Mouse (Mus musculus): ENCODE measurements around the gene C6. TPM values are rescaled to one million over a fixed set of nuclear protein-coding genes. Genes with fewer than 3 reads are reported as not detected.

Gene C6
- not detected in 2 replicates for polyA plus RNA-seq (2011; ENCODE audit: insufficient read length, low read depth, missing spikeins)

DNA sequence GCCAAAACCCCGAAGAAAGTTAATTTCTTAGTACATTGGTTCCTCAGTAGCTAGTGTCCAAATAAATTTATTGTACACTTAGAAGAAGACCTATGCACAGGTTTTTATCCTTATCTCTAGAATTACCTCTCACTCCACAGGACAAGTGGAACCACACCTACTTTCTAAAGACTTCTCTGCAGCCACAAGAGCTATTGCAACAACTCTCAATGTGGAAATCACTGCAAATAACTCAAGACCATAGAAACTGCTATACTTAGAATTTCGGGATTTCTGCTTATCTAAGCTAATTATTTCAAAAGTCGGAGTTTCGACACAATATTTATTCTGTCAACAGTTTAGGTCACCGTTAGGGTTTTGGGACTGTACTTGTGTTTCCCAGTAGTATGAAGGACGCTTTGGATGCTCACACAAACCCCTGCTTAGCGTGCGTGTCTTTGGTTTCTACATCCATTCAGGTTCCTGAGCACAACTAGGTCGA, at the start of gene C6:
Gene C6 (plus strand): TSS at position 346 of the 481 bp plus-strand sequence.
- Histone ChIP-seq H3K4me3 (ENCODE audit: insufficient read depth, low read length) (no peak within 1 kb of the TSS), H3K27ac (ENCODE audit: insufficient read depth, low read length) (no peak within 1 kb of the TSS), H3K4me1 (ENCODE audit: control insufficient read depth, insufficient read depth, low read length) (no peaks in the 10 kb centered on the region)
- TF ChIP-seq CTCF (IDR thresholded peaks at IDR 0.05; ENCODE audit: borderline replicate concordance, insufficient read depth, low read length) (no peak), POLR2A (IDR thresholded peaks at IDR 0.05; ENCODE audit: low read depth, low read length) (no peak)

DNA sequence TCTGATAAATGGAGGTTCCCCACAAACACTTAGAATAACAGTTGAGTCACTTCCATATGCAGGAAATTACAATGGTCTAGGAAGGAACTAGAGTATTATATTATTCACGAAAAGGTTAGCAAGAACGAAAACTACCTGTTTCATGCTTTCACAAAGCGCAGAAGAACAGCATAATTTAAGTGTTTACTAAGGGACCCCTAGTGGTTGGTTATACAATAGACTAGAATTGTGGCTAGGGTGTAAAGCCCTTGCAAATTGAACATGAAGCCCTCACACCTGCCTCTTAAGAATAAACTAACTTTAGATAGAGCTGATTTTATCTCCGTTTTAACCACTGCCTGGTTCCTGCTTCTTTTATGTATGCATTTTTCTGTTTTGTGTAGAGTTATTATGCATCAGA, 29.4 kb upstream of the C6 start:
- Histone ChIP-seq H3K27ac (ENCODE audit: insufficient read depth, low read length) (no peak overlapping the region), H3K4me1 (ENCODE audit: control insufficient read depth, insufficient read depth, low read length) (no peaks in the 10 kb centered on the region), H3K4me3 (ENCODE audit: insufficient read depth, low read length) (no peak overlapping the region)
- TF ChIP-seq CTCF (IDR thresholded peaks at IDR 0.05; ENCODE audit: borderline replicate concordance, insufficient read depth, low read length) = no peak
- no peak for TF ChIP-seq POLR2A (IDR thresholded peaks at IDR 0.05; ENCODE audit: low read depth, low read length)

GRCm38 (mm10) chr15:4734150-4734549, 7.2 kb downstream of the C6 start:
- TF ChIP-seq POLR2A (IDR thresholded peaks at IDR 0.05; ENCODE audit: low read depth, low read length) = no peak
- TF ChIP-seq CTCF (IDR thresholded peaks at IDR 0.05; ENCODE audit: borderline replicate concordance, insufficient read depth, low read length) = no peak
- H3K4me1 ChIP-seq (ENCODE audit: control insufficient read depth, insufficient read depth, low read length) = no peaks in the 10 kb centered on the region
- H3K4me3 ChIP-seq (ENCODE audit: insufficient read depth, low read length) = no peak overlapping the region
- H3K27ac ChIP-seq (ENCODE audit: insufficient read depth, low read length) = no peak overlapping the region

DNA sequence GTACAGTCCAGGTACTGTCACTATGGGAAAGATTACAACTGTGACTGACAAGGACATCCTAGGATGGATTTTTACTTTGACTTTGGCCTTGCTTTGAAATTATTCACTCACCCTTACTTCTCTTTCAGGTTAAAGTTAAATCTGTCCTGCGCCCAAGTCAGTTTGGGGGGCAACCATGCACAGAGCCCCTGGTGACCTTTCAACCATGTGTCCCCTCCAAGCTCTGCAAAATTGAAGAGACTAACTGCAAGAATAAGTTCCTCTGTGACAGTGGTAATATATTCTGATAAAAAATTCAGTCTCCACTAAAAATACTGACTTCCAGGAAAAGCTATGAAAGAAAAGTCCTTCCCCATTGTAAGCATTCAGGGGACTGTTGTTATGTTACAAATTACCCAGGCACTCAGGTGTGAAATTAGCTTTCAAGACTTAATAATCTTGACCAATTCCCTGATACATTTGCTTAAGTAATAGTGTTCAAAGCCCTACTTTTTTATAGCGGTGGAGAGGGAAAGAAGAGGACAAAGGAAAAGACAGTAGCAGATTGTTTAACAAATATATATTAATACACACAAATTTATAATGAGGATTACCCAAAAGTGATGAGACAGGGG, 8.1 kb downstream of the C6 start:
- TF ChIP-seq CTCF (IDR thresholded peaks at IDR 0.05; ENCODE audit: borderline replicate concordance, insufficient read depth, low read length) (no peak), POLR2A (IDR thresholded peaks at IDR 0.05; ENCODE audit: low read depth, low read length) (no peak)
- H3K27ac ChIP-seq (ENCODE audit: insufficient read depth, low read length) = no peak overlapping the region
- no peaks in the 10 kb centered on the region for H3K4me1 ChIP-seq (ENCODE audit: control insufficient read depth, insufficient read depth, low read length)
- no peak overlapping the region for H3K4me3 ChIP-seq (ENCODE audit: insufficient read depth, low read length)

DNA sequence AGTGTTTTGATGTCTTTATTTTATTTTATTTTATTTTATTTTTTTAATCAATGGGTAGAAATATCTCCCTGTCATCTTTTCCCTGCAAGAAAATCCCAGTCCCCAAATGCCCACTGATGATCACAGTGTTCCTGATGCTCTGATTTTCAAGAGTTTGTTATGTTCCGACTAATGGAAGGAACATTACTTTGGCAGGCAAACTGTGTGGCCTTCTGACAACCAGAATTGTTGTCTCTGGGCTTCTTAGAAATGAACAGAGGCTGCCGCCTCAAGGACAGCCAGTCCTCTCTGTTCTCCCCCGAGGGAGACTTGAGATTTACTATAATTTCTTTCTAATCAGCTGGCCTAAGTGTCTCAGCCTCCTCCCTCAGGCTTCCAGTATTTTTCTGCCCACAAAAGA, 20.7 kb downstream of the C6 start:
- TF ChIP-seq POLR2A (IDR thresholded peaks at IDR 0.05; ENCODE audit: low read depth, low read length) (no peak), CTCF (IDR thresholded peaks at IDR 0.05; ENCODE audit: borderline replicate concordance, insufficient read depth, low read length) (no peak)
- H3K27ac ChIP-seq (ENCODE audit: insufficient read depth, low read length) = no peak overlapping the region
- no peaks in the 10 kb centered on the region for H3K4me1 ChIP-seq (ENCODE audit: control insufficient read depth, insufficient read depth, low read length)
- H3K4me3 ChIP-seq (ENCODE audit: insufficient read depth, low read length) = no peak overlapping the region

- Histone ChIP-seq H3K4me1 (ENCODE audit: control insufficient read depth, insufficient read depth, low read length) (no peaks in the 10 kb centered on the region), H3K27ac (ENCODE audit: insufficient read depth, low read length) (no peak overlapping the region), H3K4me3 (ENCODE audit: insufficient read depth, low read length) (no peak overlapping the region)
- TF ChIP-seq CTCF (IDR thresholded peaks at IDR 0.05; ENCODE audit: borderline replicate concordance, insufficient read depth, low read length) (no peak), POLR2A (IDR thresholded peaks at IDR 0.05; ENCODE audit: low read depth, low read length) (no peak)
These were observed 63.4 kb downstream of the C6 start for GRCm38 (mm10) chr15:4790378-4790777.

DNA sequence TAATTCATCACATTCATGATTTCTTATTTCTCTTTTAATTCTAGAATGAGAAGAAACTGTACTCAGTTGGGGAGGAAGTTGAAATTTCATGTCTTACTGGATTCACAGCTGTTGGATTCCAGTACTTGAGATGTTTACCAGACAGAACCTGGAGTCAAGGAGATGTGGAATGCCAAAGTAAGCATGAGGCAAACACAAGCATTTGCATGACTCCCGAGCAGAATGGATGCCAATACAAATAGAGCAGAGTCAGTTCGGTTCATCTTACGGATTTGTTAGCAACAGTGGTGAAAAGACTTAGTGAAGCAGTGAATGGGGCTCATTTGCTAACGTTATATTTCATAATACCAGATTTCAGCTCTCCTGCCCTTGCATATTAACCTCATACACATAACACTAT, 69.9 kb downstream of the C6 start:
- no peak for TF ChIP-seq POLR2A (IDR thresholded peaks at IDR 0.05; ENCODE audit: low read depth, low read length)
- TF ChIP-seq CTCF (IDR thresholded peaks at IDR 0.05; ENCODE audit: borderline replicate concordance, insufficient read depth, low read length) = no peak
- H3K27ac ChIP-seq (ENCODE audit: insufficient read depth, low read length) = no peak overlapping the region
- H3K4me3 ChIP-seq (ENCODE audit: insufficient read depth, low read length) = no peak overlapping the region
- H3K4me1 ChIP-seq (ENCODE audit: control insufficient read depth, insufficient read depth, low read length) = no peaks in the 10 kb centered on the region

GRCm38 (mm10) chr15:4804256-4804655, 77.3 kb downstream of the C6 start:
- no peak overlapping the region for H3K27ac ChIP-seq (ENCODE audit: insufficient read depth, low read length)
- H3K4me1 ChIP-seq (ENCODE audit: control insufficient read depth, insufficient read depth, low read length) = no peaks in the 10 kb centered on the region
- H3K4me3 ChIP-seq (ENCODE audit: insufficient read depth, low read length) = no peak overlapping the region
- no peak for TF ChIP-seq POLR2A (IDR thresholded peaks at IDR 0.05; ENCODE audit: low read depth, low read length)
- TF ChIP-seq CTCF (IDR thresholded peaks at IDR 0.05; ENCODE audit: borderline replicate concordance, insufficient read depth, low read length) = no peak

DNA sequence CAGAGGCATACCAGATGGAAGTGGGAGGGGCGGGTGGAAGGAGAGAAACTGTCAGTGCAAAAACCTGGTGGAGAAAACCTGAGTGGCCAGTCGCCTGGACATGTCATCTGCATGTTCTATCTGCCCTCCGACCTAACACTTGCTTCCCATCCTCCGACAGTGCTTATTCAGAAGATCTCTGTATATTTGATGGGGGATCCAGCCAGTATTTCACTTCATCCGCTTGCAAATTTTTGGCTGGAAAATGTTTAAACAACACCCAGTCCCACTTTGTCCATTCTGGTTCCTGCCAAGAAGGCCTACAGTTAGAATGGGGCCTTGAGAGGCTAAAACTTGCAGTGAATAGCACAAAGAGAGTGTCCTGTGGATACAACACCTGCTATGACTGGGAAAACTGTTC, 81.2 kb downstream of the C6 start:
- no peak overlapping the region for H3K4me3 ChIP-seq (ENCODE audit: insufficient read depth, low read length)
- no peak overlapping the region for H3K27ac ChIP-seq (ENCODE audit: insufficient read depth, low read length)
- TF ChIP-seq CTCF (IDR thresholded peaks at IDR 0.05; ENCODE audit: borderline replicate concordance, insufficient read depth, low read length) (no peak), POLR2A (IDR thresholded peaks at IDR 0.05; ENCODE audit: low read depth, low read length) (no peak)

GRCm38 (mm10) chr15:4814976-4815375, 88.0 kb downstream of the C6 start:
- Histone ChIP-seq H3K27ac (ENCODE audit: insufficient read depth, low read length) (no peak overlapping the region), H3K4me1 (ENCODE audit: control insufficient read depth, insufficient read depth, low read length) (no peaks in the 10 kb centered on the region), H3K4me3 (ENCODE audit: insufficient read depth, low read length) (no peak overlapping the region)
- TF ChIP-seq POLR2A (IDR thresholded peaks at IDR 0.05; ENCODE audit: low read depth, low read length) (no peak), CTCF (IDR thresholded peaks at IDR 0.05; ENCODE audit: borderline replicate concordance, insufficient read depth, low read length) (no peak)

More for the DNA sequence above, 81.2 kb downstream of the C6 start:
- H3K4me1 ChIP-seq (ENCODE audit: control insufficient read depth, insufficient read depth, low read length) = no peaks in the 10 kb centered on the region
